Mouse (Mus musculus): ENCODE data around the gene Proca1.

DNA sequence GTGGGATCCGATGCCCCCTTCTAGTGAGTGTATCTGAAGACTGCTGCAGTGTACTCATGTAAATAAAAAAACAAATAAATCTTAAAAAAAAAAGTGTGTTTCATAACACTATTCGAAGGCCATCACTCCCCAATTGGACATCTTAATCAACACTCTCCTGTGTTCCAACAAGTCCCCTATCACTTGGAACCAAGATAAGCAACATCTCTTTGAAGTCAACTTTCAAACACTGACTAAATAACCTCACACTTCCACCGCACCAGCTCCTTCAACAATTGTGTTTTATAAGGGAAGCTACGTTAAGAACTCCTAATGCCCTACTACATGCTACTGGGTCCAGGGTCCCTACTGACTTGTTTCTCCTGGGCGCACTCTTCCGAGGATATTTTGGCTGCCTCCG is 10.7 kb upstream of the Proca1 start:
- TF ChIP-seq CTCF (IDR thresholded peaks at IDR 0.05; ENCODE audit: low read depth): no peak
- TF ChIP-seq EP300 (optimal IDR thresholded peaks at IDR 0.05): no peak

All from stomach, postnatal 0 days (tissue).